Mouse (Mus musculus) heart, postnatal 0 days (tissue): ENCODE data around the gene Plxnb1. TPM values are rescaled to one million over a fixed set of nuclear protein-coding genes. Genes with fewer than 3 reads are reported as not detected.
"Not testable (repeated sequence)": the region's sequence is repeated elsewhere in the genome, so short reads cannot be mapped to it uniquely, and the experiment has no call there.

Experiments
- ATAC-seq: fragments of 200-750 bp; cut with Nextera tagmentation; 2 replicates; pipeline ENCODE4 v1.8.0; 2017; ENCODE audit warnings: low read depth, moderate number of reproducible peaks, moderate library complexity; ENCODE audit not compliant: insufficient read depth
- DNase-seq: peaks from one replicate; pipeline ENCODE4 v3.0.0-alpha.2; 2016; ENCODE audit warnings: low spot score
- H3K27ac ChIP-seq: fragments of 300-500 bp; sonication (generic); 2 replicates; pipeline ENCODE4 v1.5.1; 2014; ENCODE audit warnings: low read depth, mild to moderate bottlenecking
- H3K27me3 ChIP-seq: fragments of 300-500 bp; sonication (generic); 2 replicates; pipeline ENCODE4 v1.6.1; 2014; ENCODE audit warnings: low read length, mixed read lengths; ENCODE audit not compliant: control insufficient read depth, insufficient read depth
- H3K36me3 ChIP-seq: fragments of 300-500 bp; sonication (generic); replicated peaks from 2 replicates; pipeline ENCODE4 v1.6.1; 2014; ENCODE audit warnings: low read length, mixed read lengths; ENCODE audit not compliant: control insufficient read depth, insufficient read depth
- H3K4me1 ChIP-seq: fragments of 300-500 bp; sonication (generic); 2 replicates; pipeline ENCODE4 v1.6.1; 2014; ENCODE audit warnings: antibody characterized with exemption; ENCODE audit not compliant: control insufficient read depth, insufficient read depth
- H3K4me2 ChIP-seq: fragments of 300-500 bp; sonication (generic); 2 replicates; pipeline ENCODE4 v1.6.1; 2014; ENCODE audit warnings: low read depth, mild to moderate bottlenecking, low read length, moderate library complexity
- H3K4me3 ChIP-seq: fragments of 300-500 bp; sonication (generic); 2 replicates; pipeline ENCODE4 v1.5.1; 2014; ENCODE audit warnings: low read depth, low read length
- H3K9ac ChIP-seq: fragments of 300-500 bp; sonication (generic); replicated peaks from 2 replicates; pipeline ENCODE4 v1.6.1; 2014; ENCODE audit warnings: low read depth, low read length, mixed read lengths
- H3K9me3 ChIP-seq: fragments of 300-500 bp; sonication (generic); replicated peaks from 2 replicates; pipeline ENCODE4 v1.6.1; 2016; ENCODE audit warnings: low read length; ENCODE audit not compliant: control insufficient read depth
- CTCF ChIP-seq: IDR thresholded peaks from 2 replicates; pipeline ENCODE4 v1.5.1; 2016; ENCODE audit warnings: antibody characterized with exemption, control low read depth, low read depth
- EP300 ChIP-seq: IDR thresholded peaks from 2 replicates; pipeline ENCODE4 v1.6.1; 2016; ENCODE audit warnings: antibody characterized with exemption, low read depth
- WGBS: fragments of 180-500 bp; shearing (Covaris S2); extraction: QIAGEN DNeasy Blood & Tissue Kit; methylation state at CpG from one replicate; pipeline ENCODE4 v1.1.7; 2014; 5-methylcytosine and 5-hydroxymethylcytosine counted together
- polyA plus RNA-seq: library from polyadenylated mRNA; unstranded; fragments of >200 nt; fragmentation: Nextera tagmentation; extraction: Ambion mirVana; gene quantifications from 2 replicates; pipeline ENCODE4 v1.2.1, GENCODE M21; 2015
- total RNA-seq: library from RNA; depleted of rRNA; stranded (reverse); fragments of >200 nt; gene quantifications from 2 replicates; pipeline ENCODE4 v1.2.3, GENCODE M21; 2014; ENCODE audit warnings: low replicate concordance

Plxnb1 gene
- total and polyA plus RNA-seq, 2 experiments from 2014 or later: 3.0 to 54.3 TPM

DNA sequence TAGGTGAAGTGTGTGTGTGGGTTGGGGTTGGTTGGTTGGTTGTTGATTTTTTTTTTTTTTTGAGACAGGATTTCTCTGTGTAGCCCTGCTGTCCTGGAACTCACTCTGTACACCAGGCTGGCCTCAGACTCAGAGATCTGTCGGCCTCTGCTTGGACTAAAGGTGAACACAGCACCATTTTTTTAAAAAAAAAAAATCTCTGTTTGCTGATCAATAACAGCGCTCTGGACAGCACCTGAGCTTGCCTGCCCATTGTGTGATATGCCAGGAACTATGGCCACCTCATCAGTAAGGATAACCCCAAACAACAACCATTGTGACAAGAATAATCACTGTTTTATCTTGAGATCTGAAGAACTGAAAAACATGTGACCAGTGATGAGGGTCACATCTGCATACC is 29.9 kb downstream of the Plxnb1 start:
- no peak for ATAC-seq
- no peaks in the 10 kb centered on the region for H3K36me3 ChIP-seq
- no peaks in the 10 kb centered on the region for H3K9me3 ChIP-seq
- no peak overlapping the region for H3K27ac ChIP-seq
- DNase-seq: no peak
- WGBS: 69% methylated on average over 2 of the region's 2 CpGs
- H3K9ac ChIP-seq: no peak overlapping the region
- no peak overlapping the region for H3K4me2 ChIP-seq
- H3K4me3 ChIP-seq: no peak overlapping the region
- TF ChIP-seq EP300 (no peak), CTCF (no peak)
- no peaks in the 10 kb centered on the region for H3K27me3 ChIP-seq
- no peaks in the 10 kb centered on the region for H3K4me1 ChIP-seq

DNA sequence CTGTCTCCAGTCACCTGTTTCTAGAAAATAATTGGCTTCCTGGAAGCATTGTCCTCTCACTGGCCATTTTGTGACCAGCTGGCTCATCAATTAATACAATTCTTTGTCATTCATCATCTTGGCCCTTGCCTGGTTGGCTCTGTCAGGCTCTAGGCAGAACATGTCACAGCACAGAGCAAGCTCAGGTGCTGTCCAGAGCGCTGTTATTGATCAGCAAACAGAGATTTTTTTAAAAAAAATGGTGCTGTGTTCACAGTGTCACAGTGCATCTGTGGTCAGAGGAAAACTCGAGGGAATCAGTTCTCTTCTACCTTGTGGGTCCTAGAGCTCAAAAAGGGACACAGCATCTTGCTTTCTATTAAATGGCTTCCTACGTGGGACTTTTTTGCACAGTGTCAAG is 30.3 kb downstream of the Plxnb1 start:
- Histone ChIP-seq H3K9ac (no peak overlapping the region), H3K4me3 (no peak overlapping the region), H3K9me3 (no peaks in the 10 kb centered on the region), H3K27me3 (no peaks in the 10 kb centered on the region), H3K27ac (no peak overlapping the region), H3K4me1 (no peaks in the 10 kb centered on the region), H3K36me3 (no peaks in the 10 kb centered on the region), H3K4me2 (no peak overlapping the region)
- ATAC-seq: no peak
- WGBS: 63% methylated on average over 3 of the region's 3 CpGs
- DNase-seq: no peak
- TF ChIP-seq CTCF: no peak
- no peak for TF ChIP-seq EP300

DNA sequence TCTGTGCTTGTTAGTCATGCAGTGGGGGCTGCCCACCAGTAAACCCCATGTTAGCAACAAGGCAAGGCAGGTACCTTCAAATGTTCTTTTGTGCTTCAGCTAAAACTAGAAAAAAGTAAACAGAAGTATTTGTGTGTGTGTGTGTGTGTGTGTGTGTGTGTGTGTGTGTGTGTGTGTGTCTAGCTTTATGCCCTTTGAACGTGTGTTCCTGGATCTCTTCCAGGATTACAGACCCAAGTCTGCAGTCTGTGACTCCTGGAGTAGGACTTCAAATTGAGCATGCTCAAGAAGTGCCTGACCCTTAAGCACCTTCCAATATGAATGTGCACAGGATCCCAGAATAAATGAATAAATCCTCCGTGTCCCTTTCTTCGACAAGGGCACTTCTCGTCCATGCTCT is 31.9 kb downstream of the Plxnb1 start:
- H3K4me2 ChIP-seq: no peak overlapping the region
- DNase-seq (no peak), ATAC-seq (no peak)
- H3K36me3 ChIP-seq: no peaks in the 10 kb centered on the region
- H3K27me3 ChIP-seq: no peaks in the 10 kb centered on the region
- no peaks in the 10 kb centered on the region for H3K4me1 ChIP-seq
- no peak overlapping the region for H3K9ac ChIP-seq
- no peak overlapping the region for H3K27ac ChIP-seq
- WGBS: 67% methylated on average over 4 of the region's 4 CpGs
- no peaks in the 10 kb centered on the region for H3K9me3 ChIP-seq
- no peak overlapping the region for H3K4me3 ChIP-seq
- TF ChIP-seq EP300: no peak
- TF ChIP-seq CTCF: no peak

DNA sequence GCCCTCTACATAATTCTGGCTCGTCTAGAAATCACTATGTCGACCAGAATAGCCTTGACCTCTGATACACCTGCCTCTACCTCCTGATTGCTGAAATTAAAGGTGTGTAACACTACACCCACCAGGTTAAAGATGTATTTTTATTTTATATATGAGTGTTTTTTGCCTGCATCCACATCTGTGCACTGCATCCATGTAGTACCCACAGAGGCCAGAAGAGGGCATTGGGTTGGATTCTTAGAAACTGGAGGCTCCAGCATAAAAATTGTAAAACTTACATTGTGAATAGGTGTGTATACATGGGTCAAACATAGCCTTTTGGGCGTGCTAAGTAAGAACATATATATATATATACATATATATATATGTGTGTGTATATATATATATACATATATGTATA is 33.0 kb downstream of the Plxnb1 start:
- no peaks in the 10 kb centered on the region for H3K36me3 ChIP-seq
- DNase-seq (no peak), ATAC-seq (no peak)
- H3K4me2 ChIP-seq: no peak overlapping the region
- H3K27ac ChIP-seq: no peak overlapping the region
- WGBS: 60% methylated on average over 3 of the region's 3 CpGs
- no peak overlapping the region for H3K4me3 ChIP-seq
- no peak for TF ChIP-seq EP300
- TF ChIP-seq CTCF: peak; percentile 44
- no peaks in the 10 kb centered on the region for H3K9me3 ChIP-seq
- H3K27me3 ChIP-seq: no peaks in the 10 kb centered on the region
- H3K4me1 ChIP-seq: no peaks in the 10 kb centered on the region
- no peak overlapping the region for H3K9ac ChIP-seq

DNA sequence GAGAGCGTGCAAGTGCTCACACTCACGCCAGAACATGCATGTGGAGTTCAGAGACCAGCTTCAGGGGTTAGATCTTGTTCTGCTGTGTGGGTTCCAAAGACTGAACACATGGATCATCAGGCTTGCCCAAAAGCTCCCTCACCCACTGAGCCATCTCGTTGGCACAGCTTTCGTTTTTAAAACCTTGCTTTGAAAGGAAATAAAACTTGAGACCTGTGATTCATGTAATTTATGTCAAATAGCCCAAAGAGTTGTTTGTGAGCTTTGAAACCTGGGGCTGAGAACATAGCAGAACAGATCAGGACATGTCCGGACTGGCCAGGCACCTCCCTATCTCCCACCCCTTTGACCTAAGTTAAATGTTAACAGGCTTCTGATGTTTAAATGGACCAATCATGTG is 34.9 kb downstream of the Plxnb1 start:
- WGBS: 84% methylated on average over 5 of the region's 5 CpGs
- no peaks in the 10 kb centered on the region for H3K9me3 ChIP-seq
- no peaks in the 10 kb centered on the region for H3K36me3 ChIP-seq
- ATAC-seq (no peak), DNase-seq (no peak)
- H3K4me3 ChIP-seq: no peak overlapping the region
- H3K9ac ChIP-seq: no peak overlapping the region
- no peaks in the 10 kb centered on the region for H3K27me3 ChIP-seq
- no peaks in the 10 kb centered on the region for H3K4me1 ChIP-seq
- no peak for TF ChIP-seq EP300
- no peak for TF ChIP-seq CTCF
- no peak overlapping the region for H3K27ac ChIP-seq
- no peak overlapping the region for H3K4me2 ChIP-seq

DNA sequence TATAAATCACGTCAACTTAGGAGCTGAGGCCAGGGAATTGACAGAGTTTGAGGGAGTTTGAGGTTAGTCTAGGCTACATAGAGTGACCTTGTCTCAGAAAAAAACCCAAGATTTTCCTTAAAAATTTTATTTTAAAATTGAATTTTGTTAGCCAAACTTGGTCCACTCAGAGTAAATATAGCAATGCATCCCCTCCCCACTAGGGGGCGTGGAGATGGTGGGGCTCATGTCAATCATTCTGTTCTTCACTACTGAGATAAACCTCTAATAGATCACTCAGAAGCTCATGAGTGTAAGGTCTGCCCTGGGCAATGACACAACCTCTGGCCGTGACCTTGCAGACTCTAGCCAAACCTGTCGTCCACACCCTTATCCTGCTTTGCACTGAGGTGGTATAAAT is 45.2 kb downstream of the Plxnb1 start:
- not testable (repeated sequence) for H3K9ac ChIP-seq, H3K4me3 ChIP-seq, H3K27me3 ChIP-seq, H3K36me3 ChIP-seq, H3K27ac ChIP-seq, H3K9me3 ChIP-seq, H3K4me2 ChIP-seq, ATAC-seq, H3K4me1 ChIP-seq, DNase-seq
- TF ChIP-seq CTCF: 0 out of 2 replicates have a peak, but pooled peaks have one; percentile 3
- 63% methylated on average over 4 of the region's 4 CpGs for WGBS
